Comparison of ENCODE assay signal across 8 mouse cellular contexts in genomic region chr10:80972071-80972987, GRCm38 (mm10). TPM values are rescaled to one million over a fixed set of nuclear protein-coding genes. Genes with fewer than 3 reads are reported as not detected.
DNase-seq lines count a peak whose midpoint lies in the region; ATAC-seq and TF ChIP-seq lines count a peak whose summit lies in the region.
"Had no signal": no experiment of that assay in that cellular context is flagged by ENCODE, and none has a peak within 500 bp of the region (broad histone marks: within the 10 kb centered on the region; RNA-seq: fewer than 3 reads in every experiment).

No protein-coding gene starts in this region.

- no peaks in the 10 kb centered on the region for H3K36me3 ChIP-seq in midbrain, embryonic 14.5 days (ENCODE audit: control insufficient read depth, insufficient read depth, low read length)
- no peaks in the 10 kb centered on the region for H3K36me3 ChIP-seq in midbrain, embryonic 15.5 days (replicated peaks)
- no peaks in the 10 kb centered on the region for H3K36me3 ChIP-seq in heart, postnatal 0 days (replicated peaks; ENCODE audit: control insufficient read depth, insufficient read depth, low read length)
- H3K36me3 ChIP-seq in lung, embryonic 15.5 days, result no peaks in the 10 kb centered on the region

- no peaks in the 10 kb centered on the region for H3K27me3 ChIP-seq in midbrain, embryonic 14.5 days (ENCODE audit: control insufficient read depth, insufficient read depth, low read length)
- no peaks in the 10 kb centered on the region for H3K27me3 ChIP-seq in midbrain, embryonic 15.5 days (replicated peaks)
- no peaks in the 10 kb centered on the region for H3K27me3 ChIP-seq in heart, postnatal 0 days (ENCODE audit: control insufficient read depth, insufficient read depth, low read length)
- no peaks in the 10 kb centered on the region for H3K27me3 ChIP-seq in lung, embryonic 15.5 days

- H3K27ac ChIP-seq in midbrain, embryonic 14.5 days (replicated peaks; ENCODE audit: low read depth, low read length), result no peak overlapping the region
- H3K27ac ChIP-seq in midbrain, embryonic 15.5 days, result no peak overlapping the region
- no peak overlapping the region for H3K27ac ChIP-seq in heart, postnatal 0 days (ENCODE audit: low read depth)
- peak overlapping the region; percentile 45 for H3K27ac ChIP-seq in lung, embryonic 15.5 days

- no peak overlapping the region for H3K4me3 ChIP-seq in midbrain, embryonic 14.5 days (replicated peaks; ENCODE audit: low read depth, low read length)
- no peak overlapping the region for H3K4me3 ChIP-seq in midbrain, embryonic 15.5 days
- H3K4me3 ChIP-seq in heart, postnatal 0 days (ENCODE audit: low read depth, low read length), result no peak overlapping the region
- H3K4me3 ChIP-seq in lung, embryonic 15.5 days, result no peak overlapping the region

- ATAC-seq in midbrain, embryonic 14.5 days (ENCODE audit: low FRiP score, low TSS enrichment), result no peak
- no peak for ATAC-seq in midbrain, embryonic 15.5 days (replicated peaks)
- no peak for ATAC-seq in heart, postnatal 0 days (ENCODE audit: insufficient read depth, low read depth)
- ATAC-seq in lung, embryonic 15.5 days (ENCODE audit: borderline replicate concordance, extremely low read depth, low FRiP score, low TSS enrichment), result peak; percentile 35; the same call in 1 of the 2 replicates
- no peak for ATAC-seq in monocyte, adult 5-6 weeks (replicated peaks; ENCODE audit: insufficient number of reproducible peaks, low FRiP score, low TSS enrichment, poor library complexity, severe bottlenecking)

- no peaks in the 10 kb centered on the region for H3K9me3 ChIP-seq in midbrain, embryonic 14.5 days (ENCODE audit: control insufficient read depth, low read length)
- H3K9me3 ChIP-seq in midbrain, embryonic 15.5 days, result no peaks in the 10 kb centered on the region
- 0 out of 2 replicates have a peak, but pooled peaks cover 2% of the 10 kb centered on the region for H3K9me3 ChIP-seq in heart, postnatal 0 days (replicated peaks; ENCODE audit: control insufficient read depth, low read length)
- H3K9me3 ChIP-seq in lung, embryonic 15.5 days, result no peaks in the 10 kb centered on the region

- WGBS in midbrain, embryonic 14.5 days, result 57% methylated on average over 11 of the region's 11 CpGs
- WGBS in midbrain, embryonic 15.5 days, result 62% methylated on average over 11 of the region's 11 CpGs
- WGBS in heart, postnatal 0 days, result 39% methylated on average over 11 of the region's 11 CpGs
- 26% methylated on average over 11 of the region's 11 CpGs for WGBS in lung, embryonic 15.5 days

- H3K4me2 ChIP-seq in midbrain, embryonic 14.5 days (ENCODE audit: low read length), result no peak overlapping the region
- no peak overlapping the region for H3K4me2 ChIP-seq in midbrain, embryonic 15.5 days
- no peak overlapping the region for H3K4me2 ChIP-seq in heart, postnatal 0 days (ENCODE audit: low read depth, low read length)
- no peak overlapping the region for H3K4me2 ChIP-seq in lung, embryonic 15.5 days

- H3K4me1 ChIP-seq in midbrain, embryonic 14.5 days (ENCODE audit: control insufficient read depth, insufficient read depth, low read length), result peaks cover 6% of the 10 kb centered on the region; the same call in 1 of the 2 replicates
- peaks cover 3% of the 10 kb centered on the region; the same call in 1 of the 2 replicates for H3K4me1 ChIP-seq in midbrain, embryonic 15.5 days
- H3K4me1 ChIP-seq in heart, postnatal 0 days (ENCODE audit: control insufficient read depth, insufficient read depth), result peaks cover 9% of the 10 kb centered on the region; the same call in 1 of the 2 replicates
- H3K4me1 ChIP-seq in lung, embryonic 15.5 days, result peaks cover 28% of the 10 kb centered on the region

- DNase-seq in midbrain, embryonic 14.5 days, result peak; percentile 53
- DNase-seq in cerebellum, adult 8-10 months, result peak; percentile 78
- no peak for DNase-seq in heart, postnatal 0 days (ENCODE audit: low spot score)
- no peak for DNase-seq in B cell, adult 2 months

- no peak for TF ChIP-seq CTCF in heart, postnatal 0 days (IDR thresholded peaks at IDR 0.05; ENCODE audit: low read depth)

- H3K9ac ChIP-seq in midbrain, embryonic 14.5 days (replicated peaks; ENCODE audit: low read length), result no peak overlapping the region
- no peak overlapping the region for H3K9ac ChIP-seq in midbrain, embryonic 15.5 days
- peak overlapping the region; percentile 1; the same call in 1 of the 2 replicates for H3K9ac ChIP-seq in heart, postnatal 0 days (replicated peaks; ENCODE audit: low read depth, low read length)
- H3K9ac ChIP-seq in lung, embryonic 15.5 days, result no peak overlapping the region

- TF ChIP-seq EP300 in heart, postnatal 0 days (IDR thresholded peaks at IDR 0.05; ENCODE audit: low read depth), result no peak

RNA-seq across cellular contexts. Expression of gene Gng7, which starts 42.4 kb away (rescaled TPM):
- 11.5 and 11.6 TPM in 2 replicates for polyA plus RNA-seq in midbrain, embryonic 14.5 days (2014; fragmentation: Nextera tagmentation; extraction: Ambion mirVana)
- 19.0 and 21.2 TPM in 2 replicates for polyA plus RNA-seq in midbrain, embryonic 15.5 days (2015; fragmentation: Nextera tagmentation; extraction: Ambion mirVana)
- 0.11 and 0.93 TPM in 2 replicates for total RNA-seq in heart, postnatal 0 days (2014; rRNA removed; ENCODE audit: low replicate concordance)
- 0.64 and 0.85 TPM in 2 replicates for polyA plus RNA-seq in heart, postnatal 0 days (2015; fragmentation: Nextera tagmentation; extraction: Ambion mirVana)
- polyA plus RNA-seq in lung, embryonic 15.5 days (2015; fragmentation: Nextera tagmentation; extraction: Ambion mirVana), result 5.3 and 6.6 TPM in 2 replicates
- total RNA-seq in monocyte, adult 5-6 weeks (2017), result 0.10 TPM in 1 of 3 replicates, not detected in the others

RNA-seq across cellular contexts. Expression of gene Gadd45b, which starts 42.5 kb away (rescaled TPM):
- polyA plus RNA-seq in midbrain, embryonic 14.5 days (2014; fragmentation: Nextera tagmentation; extraction: Ambion mirVana), result 4.3 and 8.0 TPM in 2 replicates
- 5.5 and 8.2 TPM in 2 replicates for polyA plus RNA-seq in midbrain, embryonic 15.5 days (2015; fragmentation: Nextera tagmentation; extraction: Ambion mirVana)
- total RNA-seq in heart, postnatal 0 days (2014; rRNA removed; ENCODE audit: low replicate concordance), result 18.9 and 26.8 TPM in 2 replicates
- 22.3 and 28.0 TPM in 2 replicates for polyA plus RNA-seq in heart, postnatal 0 days (2015; fragmentation: Nextera tagmentation; extraction: Ambion mirVana)
- polyA plus RNA-seq in lung, embryonic 15.5 days (2015; fragmentation: Nextera tagmentation; extraction: Ambion mirVana), result 42.7 and 42.9 TPM in 2 replicates
- 18.9 to 25.8 TPM (median 22.5 TPM) in 3 replicates for total RNA-seq in monocyte, adult 5-6 weeks (2017)

RNA-seq across cellular contexts. Expression of gene Diras1, which starts 53.1 kb away (rescaled TPM):
- polyA plus RNA-seq in midbrain, embryonic 14.5 days (2014; fragmentation: Nextera tagmentation; extraction: Ambion mirVana), result 24.0 and 55.4 TPM in 2 replicates
- 77.5 and 79.2 TPM in 2 replicates for polyA plus RNA-seq in midbrain, embryonic 15.5 days (2015; fragmentation: Nextera tagmentation; extraction: Ambion mirVana)
- total RNA-seq in heart, postnatal 0 days (2014; rRNA removed; ENCODE audit: low replicate concordance), result not detected in 2 replicates
- polyA plus RNA-seq in heart, postnatal 0 days (2015; fragmentation: Nextera tagmentation; extraction: Ambion mirVana), result not detected in 2 replicates
- polyA plus RNA-seq in lung, embryonic 15.5 days (2015; fragmentation: Nextera tagmentation; extraction: Ambion mirVana), result 0.11 and 0.30 TPM in 2 replicates
- total RNA-seq in monocyte, adult 5-6 weeks (2017), result 0.38 TPM in 1 of 3 replicates, not detected in the others
- total RNA-seq: hematopoietic stem cell, adult 5-6 weeks had no signal

RNA-seq across cellular contexts. Expression of gene Lmnb2, which starts 54.3 kb away (rescaled TPM):
- polyA plus RNA-seq in midbrain, embryonic 14.5 days (2014; fragmentation: Nextera tagmentation; extraction: Ambion mirVana), result 13.9 and 20.0 TPM in 2 replicates
- 46.9 and 48.9 TPM in 2 replicates for polyA plus RNA-seq in midbrain, embryonic 15.5 days (2015; fragmentation: Nextera tagmentation; extraction: Ambion mirVana)
- total RNA-seq in heart, postnatal 0 days (2014; rRNA removed; ENCODE audit: low replicate concordance), result 13.9 and 18.9 TPM in 2 replicates
- polyA plus RNA-seq in heart, postnatal 0 days (2015; fragmentation: Nextera tagmentation; extraction: Ambion mirVana), result 9.1 and 9.7 TPM in 2 replicates
- 55.8 and 60.4 TPM in 2 replicates for polyA plus RNA-seq in lung, embryonic 15.5 days (2015; fragmentation: Nextera tagmentation; extraction: Ambion mirVana)
- total RNA-seq in monocyte, adult 5-6 weeks (2017), result 2.3 to 8.5 TPM (median 3.8 TPM) in 3 replicates

Comparison
In these comparisons a context has a peak if more than half of its experiments do, and no peak if none do; other contexts are left out.
1. DNase-seq: peak in midbrain, embryonic 14.5 days (single experiment) and cerebellum, adult 8-10 months (single experiment); none in heart, postnatal 0 days (single experiment) and B cell, adult 2 months (0 of 2).
2. RNA of gene Diras1, which starts 53.1 kb away (polyA plus RNA-seq): 77.5 to 79.2 TPM in midbrain, embryonic 15.5 days and 24.0 to 55.4 TPM in midbrain, embryonic 14.5 days; 0.11 to 0.30 TPM in lung, embryonic 15.5 days and not detected in heart, postnatal 0 days; every median in the first group is over 10 times any median in the second.